Mouse (Mus musculus) hindbrain, embryonic 13.5 days (tissue): ENCODE results near the gene Ggcx. TPM values are rescaled to one million over a fixed set of nuclear protein-coding genes. Genes with fewer than 3 reads are reported as not detected.

Source experiments
- ATAC-seq: fragments of 200-750 bp; cut with Nextera tagmentation; 2 replicates; pipeline ENCODE4 v1.8.0; 2017; ENCODE audit warnings: moderate TSS enrichment; ENCODE audit not compliant: low FRiP score
- H3K27ac ChIP-seq: fragments of 300-500 bp; sonication (generic); 2 replicates; pipeline ENCODE4 v1.5.1; 2015; ENCODE audit warnings: inconsistent platforms, mild to moderate bottlenecking, moderate library complexity
- H3K27me3 ChIP-seq: fragments of 300-500 bp; sonication (generic); 2 replicates; pipeline ENCODE4 v1.6.1; 2015; ENCODE audit warnings: mild to moderate bottlenecking, inconsistent platforms
- H3K36me3 ChIP-seq: fragments of 300-500 bp; sonication (generic); 2 replicates; pipeline ENCODE4 v1.6.1; 2015; ENCODE audit warnings: mild to moderate bottlenecking, inconsistent platforms
- H3K4me1 ChIP-seq: fragments of 300-500 bp; sonication (generic); replicated peaks from 2 replicates; pipeline ENCODE4 v1.6.1; 2015; ENCODE audit warnings: inconsistent platforms
- H3K4me2 ChIP-seq: fragments of 300-500 bp; sonication (generic); 2 replicates; pipeline ENCODE4 v1.6.1; 2015; ENCODE audit warnings: inconsistent platforms, mild to moderate bottlenecking, moderate library complexity
- H3K4me3 ChIP-seq: fragments of 300-500 bp; sonication (generic); 2 replicates; pipeline ENCODE4 v1.5.1; 2015; ENCODE audit warnings: mild to moderate bottlenecking, inconsistent platforms
- H3K9ac ChIP-seq: fragments of 300-500 bp; sonication (generic); 2 replicates; pipeline ENCODE4 v1.6.1; 2015; ENCODE audit warnings: mild to moderate bottlenecking, inconsistent platforms
- H3K9me3 ChIP-seq: fragments of 300-500 bp; sonication (generic); 2 replicates; pipeline ENCODE4 v1.6.1; 2016; ENCODE audit warnings: inconsistent platforms
- WGBS: fragments of 180-500 bp; shearing (Covaris S2); methylation state at CpG from one replicate; pipeline ENCODE4 v1.1.7; 2015; 5-methylcytosine and 5-hydroxymethylcytosine counted together
- polyA plus RNA-seq: library from polyadenylated mRNA; unstranded; fragments of >200 nt; fragmentation: Nextera tagmentation; extraction: Ambion mirVana; gene quantifications from 2 replicates; pipeline ENCODE4 v1.2.1, GENCODE M21; 2015

The Ggcx gene
- polyA plus RNA-seq, 1 experiment from 2014 or later, result 15.3 TPM

GRCm38 (mm10) chr6:72378510-72379234 is 35.4 kb upstream of the Ggcx start:
- WGBS, result 84% methylated on average over 8 of the region's 8 CpGs
- no peaks in the 10 kb centered on the region for H3K36me3 ChIP-seq
- no peak overlapping the region for H3K4me3 ChIP-seq
- ATAC-seq, result no peak
- H3K9ac ChIP-seq, result no peak overlapping the region
- H3K27ac ChIP-seq, result no peak overlapping the region
- peaks cover 34% of the 10 kb centered on the region for H3K27me3 ChIP-seq
- H3K4me2 ChIP-seq, result no peak overlapping the region
- no peaks in the 10 kb centered on the region for H3K9me3 ChIP-seq
- H3K4me1 ChIP-seq, result peaks cover 8% of the 10 kb centered on the region

- peak overlapping the region; percentile 43; the same call in 1 of the 2 replicates for H3K4me3 ChIP-seq
- 42% methylated on average over 7 of the region's 7 CpGs for WGBS
- no peaks in the 10 kb centered on the region for H3K9me3 ChIP-seq
- H3K9ac ChIP-seq, result peak overlapping the region; percentile 70; the same call in 1 of the 2 replicates
- peaks cover 34% of the 10 kb centered on the region for H3K27me3 ChIP-seq
- H3K4me2 ChIP-seq, result peak overlapping the region; percentile 59
- peaks cover 8% of the 10 kb centered on the region for H3K4me1 ChIP-seq
- H3K36me3 ChIP-seq, result no peaks in the 10 kb centered on the region
- H3K27ac ChIP-seq, result no peak overlapping the region
- ATAC-seq, result no peak
Observed at GRCm38 (mm10) chr6:72379377-72380130, 34.6 kb upstream of the Ggcx start.

- peaks cover 34% of the 10 kb centered on the region for H3K27me3 ChIP-seq
- H3K4me3 ChIP-seq, result peak within 1 kb of the TSS; percentile 43
- H3K4me1 ChIP-seq, result peaks cover 8% of the 10 kb centered on the region
- no peak for ATAC-seq
- H3K9me3 ChIP-seq, result no peaks in the 10 kb centered on the region
- peak within 1 kb of the TSS; percentile 70 for H3K9ac ChIP-seq
- WGBS, result 2% methylated on average over 48 of the region's 49 CpGs
- no peak within 1 kb of the TSS for H3K27ac ChIP-seq
- no peaks in the 10 kb centered on the region for H3K36me3 ChIP-seq
- H3K4me2 ChIP-seq, result peak within 1 kb of the TSS; percentile 59
Observed at GRCm38 (mm10) chr6:72380131-72380770, 33.9 kb upstream of the Ggcx start, which contains the start of gene Vamp5. Vamp5 (minus strand) TSS chr6:72380468.

DNA sequence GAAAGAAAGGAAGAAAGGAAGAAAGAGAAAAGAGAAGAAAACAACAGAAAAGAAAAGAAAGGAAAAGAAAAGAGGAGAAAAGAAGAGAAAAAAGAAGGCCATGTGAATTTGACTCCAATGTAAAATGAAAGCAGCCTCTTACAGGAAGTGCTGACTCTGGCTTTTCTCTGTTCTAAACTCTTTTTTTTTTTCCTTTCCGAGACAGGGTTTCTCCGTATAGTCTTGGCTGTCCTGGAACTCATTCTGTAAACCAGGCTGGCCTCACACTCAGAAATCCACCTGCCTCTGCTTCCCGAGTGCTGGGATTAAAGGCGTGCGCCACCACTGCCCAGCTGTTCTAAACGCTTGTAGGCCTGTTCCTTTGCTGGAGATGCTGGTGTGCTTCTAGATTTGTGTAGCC is 31.6 kb upstream of the Ggcx start:
- ATAC-seq, result no peak
- WGBS, result 85% methylated on average over 6 of the region's 6 CpGs
- no peak overlapping the region for H3K4me2 ChIP-seq
- peaks cover 35% of the 10 kb centered on the region for H3K27me3 ChIP-seq
- H3K4me1 ChIP-seq, result peaks cover 8% of the 10 kb centered on the region
- no peak overlapping the region for H3K4me3 ChIP-seq
- H3K27ac ChIP-seq, result no peak overlapping the region
- no peak overlapping the region for H3K9ac ChIP-seq
- no peaks in the 10 kb centered on the region for H3K9me3 ChIP-seq
- no peaks in the 10 kb centered on the region for H3K36me3 ChIP-seq

GRCm38 (mm10) chr6:72383142-72383820 is 30.8 kb upstream of the Ggcx start:
- 85% methylated on average over 6 of the region's 6 CpGs for WGBS
- H3K27me3 ChIP-seq, result peaks cover 39% of the 10 kb centered on the region
- no peak for ATAC-seq
- H3K9ac ChIP-seq, result no peak overlapping the region
- H3K4me3 ChIP-seq, result no peak overlapping the region
- peaks cover 8% of the 10 kb centered on the region for H3K4me1 ChIP-seq
- H3K36me3 ChIP-seq, result no peaks in the 10 kb centered on the region
- H3K9me3 ChIP-seq, result no peaks in the 10 kb centered on the region
- no peak overlapping the region for H3K27ac ChIP-seq
- H3K4me2 ChIP-seq, result no peak overlapping the region

- Histone ChIP-seq H3K27me3 (peaks cover 35% of the 10 kb centered on the region), H3K9me3 (no peaks in the 10 kb centered on the region), H3K9ac (no peak overlapping the region), H3K4me2 (no peak overlapping the region), H3K4me3 (no peak overlapping the region), H3K4me1 (peaks cover 8% of the 10 kb centered on the region), H3K36me3 (no peaks in the 10 kb centered on the region), H3K27ac (no peak overlapping the region)
- 94% methylated on average over 7 of the region's 7 CpGs for WGBS
- ATAC-seq, result no peak
Observed at GRCm38 (mm10) chr6:72383952-72384351, 30.2 kb upstream of the Ggcx start.

- peaks cover 13% of the 10 kb centered on the region for H3K4me1 ChIP-seq
- WGBS, result 88% methylated on average over 4 of the region's 4 CpGs
- no peak for ATAC-seq
- H3K4me2 ChIP-seq, result no peak overlapping the region
- H3K36me3 ChIP-seq, result no peaks in the 10 kb centered on the region
- no peak overlapping the region for H3K27ac ChIP-seq
- H3K27me3 ChIP-seq, result peaks cover 35% of the 10 kb centered on the region
- no peak overlapping the region for H3K9ac ChIP-seq
- no peaks in the 10 kb centered on the region for H3K9me3 ChIP-seq
- H3K4me3 ChIP-seq, result no peak overlapping the region
Observed at GRCm38 (mm10) chr6:72385258-72385657, 28.9 kb upstream of the Ggcx start.

DNA sequence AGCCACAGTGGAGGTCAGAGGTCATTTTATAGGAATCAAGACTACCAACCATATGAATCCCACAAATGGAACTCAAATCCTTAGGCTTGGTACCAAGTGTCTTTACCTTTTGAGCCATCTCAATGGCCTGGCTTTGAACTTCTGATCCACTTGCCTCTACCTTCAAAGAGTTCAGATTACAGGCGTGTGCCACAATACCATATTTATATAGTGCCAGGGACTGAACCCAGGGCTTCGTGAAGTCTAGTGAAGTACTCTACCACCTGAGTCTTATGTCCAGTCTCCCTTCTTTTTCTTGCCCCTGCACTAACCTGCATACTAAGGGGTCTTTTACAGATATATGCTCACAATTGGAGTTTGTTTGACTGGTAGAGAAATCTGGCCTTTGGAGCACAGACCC is 27.5 kb upstream of the Ggcx start:
- no peak for ATAC-seq
- peaks cover 12% of the 10 kb centered on the region for H3K4me1 ChIP-seq
- whole genome bisulfite sequencing, result 95% methylated on average over 2 of the region's 2 CpGs
- no peak overlapping the region for H3K27ac ChIP-seq
- H3K4me2 ChIP-seq, result no peak overlapping the region
- no peak overlapping the region for H3K9ac ChIP-seq
- H3K27me3 ChIP-seq, result peaks cover 34% of the 10 kb centered on the region
- H3K4me3 ChIP-seq, result no peak overlapping the region
- no peaks in the 10 kb centered on the region for H3K9me3 ChIP-seq
- no peaks in the 10 kb centered on the region for H3K36me3 ChIP-seq

- no peak for ATAC-seq
- Histone ChIP-seq H3K9ac (no peak overlapping the region), H3K9me3 (no peaks in the 10 kb centered on the region), H3K4me2 (no peak overlapping the region), H3K36me3 (no peaks in the 10 kb centered on the region), H3K27me3 (peaks cover 32% of the 10 kb centered on the region), H3K4me3 (no peak overlapping the region), H3K27ac (no peak overlapping the region), H3K4me1 (peaks cover 12% of the 10 kb centered on the region)
- 75% methylated on average over 3 of the region's 3 CpGs for WGBS
Observed at GRCm38 (mm10) chr6:72387816-72388215, 26.3 kb upstream of the Ggcx start.

- Histone ChIP-seq H3K9ac (no peak overlapping the region), H3K4me3 (no peak overlapping the region), H3K27ac (no peak overlapping the region), H3K27me3 (peaks cover 32% of the 10 kb centered on the region), H3K4me2 (no peak overlapping the region), H3K4me1 (peaks cover 12% of the 10 kb centered on the region), H3K36me3 (no peaks in the 10 kb centered on the region), H3K9me3 (no peaks in the 10 kb centered on the region)
- 76% methylated on average over 10 of the region's 10 CpGs for WGBS
- ATAC-seq, result no peak
Observed at GRCm38 (mm10) chr6:72388266-72388665, 25.8 kb upstream of the Ggcx start.

DNA sequence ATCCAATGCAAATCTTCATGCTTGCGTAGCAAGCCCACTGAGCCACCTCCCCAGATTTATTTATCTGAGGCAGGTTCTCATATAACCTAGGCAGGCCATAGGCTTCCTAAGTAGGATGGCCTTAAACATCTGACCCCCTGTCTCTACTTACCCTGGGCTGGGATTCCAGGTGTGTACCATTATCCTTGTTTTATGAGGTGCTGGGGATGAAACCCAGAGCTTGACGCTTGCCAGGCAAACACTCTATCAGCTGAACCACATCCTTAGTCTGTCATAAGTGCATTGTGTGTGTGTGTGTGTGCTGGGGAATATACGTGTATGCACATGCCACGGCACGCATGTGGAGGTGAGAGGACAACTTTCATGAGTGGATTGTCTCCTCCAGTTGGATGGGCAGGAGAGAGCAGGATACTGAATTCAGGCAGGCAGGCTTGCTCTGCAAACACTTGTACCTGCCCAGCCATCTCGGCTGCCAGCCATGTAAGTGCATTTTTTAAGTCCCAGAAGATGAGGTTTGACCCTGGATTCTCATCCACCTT is 25.2 kb upstream of the Ggcx start:
- H3K4me3 ChIP-seq, result no peak overlapping the region
- no peak overlapping the region for H3K27ac ChIP-seq
- H3K9me3 ChIP-seq, result no peaks in the 10 kb centered on the region
- peaks cover 12% of the 10 kb centered on the region for H3K4me1 ChIP-seq
- no peak overlapping the region for H3K9ac ChIP-seq
- H3K4me2 ChIP-seq, result no peak overlapping the region
- ATAC-seq, result no peak
- 91% methylated on average over 6 of the region's 6 CpGs for WGBS
- H3K27me3 ChIP-seq, result peaks cover 32% of the 10 kb centered on the region
- no peaks in the 10 kb centered on the region for H3K36me3 ChIP-seq
